Mouse (Mus musculus): Measurements from ENCODE around the gene Zfr2.
"Not testable (repeated sequence)": the region's sequence is repeated elsewhere in the genome, so short reads cannot be mapped to it uniquely, and the experiment has no call there.

Zfr2 gene

GRCm38 (mm10) chr10:81202978-81203720 lies 29.8 kb upstream of the Zfr2 start:
- no peak for DNase-seq (ENCODE audit: low spot score)

GRCm38 (mm10) chr10:81204137-81204536 lies 28.8 kb upstream of the Zfr2 start:
- DNase-seq (ENCODE audit: low spot score): no peak

GRCm38 (mm10) chr10:81210154-81210553 lies 22.8 kb upstream of the Zfr2 start:
- no peak for DNase-seq (ENCODE audit: low spot score)

- DNase-seq (ENCODE audit: low spot score): no peak
These were observed 16.7 kb upstream of the Zfr2 start for GRCm38 (mm10) chr10:81216260-81216659.

GRCm38 (mm10) chr10:81216810-81217209 lies 16.1 kb upstream of the Zfr2 start:
- no peak for DNase-seq (ENCODE audit: low spot score)

GRCm38 (mm10) chr10:81217267-81217666 lies 15.7 kb upstream of the Zfr2 start:
- DNase-seq (ENCODE audit: low spot score): peak; percentile 55

- peak; percentile 69 for DNase-seq (ENCODE audit: low spot score)
These were observed 15.0 kb upstream of the Zfr2 start for GRCm38 (mm10) chr10:81217964-81218363.

- no peak for DNase-seq (ENCODE audit: low spot score)
These were observed 11.4 kb upstream of the Zfr2 start for GRCm38 (mm10) chr10:81221402-81222015.

- not testable (repeated sequence) for DNase-seq (ENCODE audit: low spot score)
These were observed 9.2 kb upstream of the Zfr2 start for GRCm38 (mm10) chr10:81223731-81224130.

GRCm38 (mm10) chr10:81229735-81230437 lies 3.1 kb upstream of the Zfr2 start:
- DNase-seq (ENCODE audit: low spot score): no peak

- DNase-seq (ENCODE audit: low spot score): peak; percentile 75
These were observed 2.3 kb upstream of the Zfr2 start, which contains the start of gene Atcay for GRCm38 (mm10) chr10:81230438-81231332. Gene Atcay, minus strand, starts transcription at chr10:81230833.

- DNase-seq (ENCODE audit: low spot score): no peak
These were observed 1.5 kb upstream of the Zfr2 start for GRCm38 (mm10) chr10:81231436-81231835.

- no peak for DNase-seq (ENCODE audit: low spot score)
These were observed 251 bp downstream of the Zfr2 start for GRCm38 (mm10) chr10:81233226-81233585.

- DNase-seq (ENCODE audit: low spot score): no peak
These were observed 1.3 kb downstream of the Zfr2 start for GRCm38 (mm10) chr10:81234206-81234605.

GRCm38 (mm10) chr10:81236471-81237268 lies 3.7 kb downstream of the Zfr2 start:
- no peak for DNase-seq (ENCODE audit: low spot score)

- no peak for DNase-seq (ENCODE audit: low spot score)
These were observed 5.7 kb downstream of the Zfr2 start for GRCm38 (mm10) chr10:81238618-81239017.

GRCm38 (mm10) chr10:81240876-81241275 lies 7.9 kb downstream of the Zfr2 start:
- DNase-seq (ENCODE audit: low spot score): peak; percentile 82

- DNase-seq (ENCODE audit: low spot score): no peak
These were observed 9.1 kb downstream of the Zfr2 start for GRCm38 (mm10) chr10:81242021-81242420.

GRCm38 (mm10) chr10:81244146-81244545 lies 11.2 kb downstream of the Zfr2 start:
- DNase-seq (ENCODE audit: low spot score): no peak

- DNase-seq (ENCODE audit: low spot score): peak; percentile 87
These were observed 11.6 kb downstream of the Zfr2 start for GRCm38 (mm10) chr10:81244595-81244994.

- no peak for DNase-seq (ENCODE audit: low spot score)
These were observed 12.2 kb downstream of the Zfr2 start for GRCm38 (mm10) chr10:81245166-81245565.
